Mouse (Mus musculus): ENCODE results near the gene Hivep1. TPM values are rescaled to one million over a fixed set of nuclear protein-coding genes. Genes with fewer than 3 reads are reported as not detected.

Gene Hivep1
- 10.5 TPM for polyA plus RNA-seq (2014; fragmentation: Illumina TruSeq; extraction: RNeasy Lipid Tissue Mini Kit (QIAGEN cat#74804); ENCODE audit: low read depth, low replicate concordance)

GRCm38 (mm10) chr13:42051961-42052695, at the start of gene Hivep1:
Hivep1 (plus strand) TSS chr13:42052021.

Other genes with a start within 250 kb of the Hivep1 start
- gene Adtrp, start 204.3 kb upstream of the Hivep1 start, polyA plus RNA-seq (2014; fragmentation: Illumina TruSeq; extraction: RNeasy Lipid Tissue Mini Kit (QIAGEN cat#74804); ENCODE audit: low read depth, low replicate concordance), result 7.4 TPM
- 6.4 TPM for gene Edn1, start 249.5 kb downstream of the Hivep1 start, polyA plus RNA-seq (2014; fragmentation: Illumina TruSeq; extraction: RNeasy Lipid Tissue Mini Kit (QIAGEN cat#74804); ENCODE audit: low read depth, low replicate concordance)